Mouse (Mus musculus) CH12.LX (cell line): ENCODE data around the gene Stk24. TPM values are rescaled to one million over a fixed set of nuclear protein-coding genes. Genes with fewer than 3 reads are reported as not detected.

Experiments used
- DNase-seq: peaks from one replicate; pipeline ENCODE4 v3.0.0-alpha.2; 2013; ENCODE audit errors: extremely low read depth
- H3K27ac ChIP-seq: 2 replicates; pipeline ENCODE4 v1.5.1; 2012; ENCODE audit warnings: low read depth, mild to moderate bottlenecking, control low read depth, moderate library complexity; ENCODE audit not compliant: insufficient read depth
- H3K27me3 ChIP-seq: replicated peaks from 2 replicates; pipeline ENCODE3; 2012; ENCODE audit warnings: inconsistent platforms
- H3K36me3 ChIP-seq, 2 experiments: replicated peaks in 1 of 2; 2 replicates each; pipeline versions ENCODE3 to v1.6.1; 2012; ENCODE audit warnings: inconsistent platforms in 1 of 2, low read length in 1 of 2, mild to moderate bottlenecking in 1 of 2, mixed read lengths in 1 of 2, moderate library complexity in 1 of 2; ENCODE audit not compliant: control insufficient read depth in 1 of 2, insufficient read depth in 1 of 2
- H3K4me1 ChIP-seq, 2 experiments: 2 replicates each; pipeline ENCODE4 v1.6.1; 2012; ENCODE audit warnings: inconsistent platforms in 1 of 2, moderate library complexity in 1 of 2; ENCODE audit not compliant: insufficient read depth in 2 of 2, control insufficient read depth in 1 of 2
- H3K4me2 ChIP-seq: 2 replicates; pipeline ENCODE4 v1.6.1; 2012; ENCODE audit warnings: low read depth, mild to moderate bottlenecking, control low read depth; ENCODE audit not compliant: poor library complexity, insufficient read depth, severe bottlenecking
- H3K4me3 ChIP-seq, 3 experiments: fragments of 150-350 bp in 1 of 3; sonication (generic) in 1 of 3; replicated peaks in 1 of 3; 2 replicates each; pipeline versions ENCODE3 to v1.5.1; 2011 to 2012; ENCODE audit warnings: low read depth in 2 of 3, low read length in 2 of 3, mild to moderate bottlenecking in 2 of 3, moderate library complexity in 2 of 3, control low read depth in 1 of 3, improper control_type of control experiment in 1 of 3, inconsistent platforms in 1 of 3, mixed read lengths in 1 of 3; ENCODE audit not compliant: poor library complexity in 1 of 3
- H3K79me2 ChIP-seq: replicated peaks from 2 replicates; pipeline ENCODE4 v1.6.1; 2012; ENCODE audit warnings: mild to moderate bottlenecking, moderate library complexity; ENCODE audit not compliant: control insufficient read depth, poor library complexity, insufficient read depth, severe bottlenecking; ENCODE audit errors: extremely low read depth
- H3K9ac ChIP-seq: 2 replicates; pipeline ENCODE4 v1.6.1; 2012; ENCODE audit warnings: low read depth, mild to moderate bottlenecking, control low read depth, moderate library complexity; ENCODE audit not compliant: insufficient read depth
- H3K9me3 ChIP-seq: replicated peaks from 2 replicates; pipeline ENCODE3; 2012; ENCODE audit warnings: low read length, inconsistent platforms, mixed read lengths
- CTCF ChIP-seq, 2 experiments: IDR thresholded peaks in 1 of 2; conservative IDR thresholded peaks in 1 of 2; 2 replicates each; pipeline ENCODE4 v1.5.1; 2011 to 2012; ENCODE audit warnings: low read depth in 2 of 2, low read length in 2 of 2, improper control_type of control experiment in 1 of 2, inconsistent platforms in 1 of 2, mild to moderate bottlenecking in 1 of 2, moderate library complexity in 1 of 2
- EP300 ChIP-seq: IDR thresholded peaks from 2 replicates; pipeline ENCODE4 v1.6.1; 2011; ENCODE audit warnings: low read length, improper control_type of control experiment
- ETS1 ChIP-seq: conservative IDR thresholded peaks from 2 replicates; pipeline ENCODE4 v1.6.1; 2012; ENCODE audit warnings: low read depth, mild to moderate bottlenecking, inconsistent platforms, low read length, improper control_type of control experiment, moderate library complexity
- KAT2A ChIP-seq: IDR thresholded peaks from 2 replicates; pipeline ENCODE4 v1.6.1; 2012; ENCODE audit warnings: low read length, improper control_type of control experiment, inconsistent platforms; ENCODE audit not compliant: insufficient replicate concordance
- MAFK ChIP-seq: IDR thresholded peaks from 2 replicates; pipeline ENCODE4 v1.6.1; 2011; ENCODE audit warnings: low read length, improper control_type of control experiment; ENCODE audit not compliant: insufficient replicate concordance
- MAX ChIP-seq: IDR thresholded peaks from 2 replicates; pipeline ENCODE4 v1.6.1; 2011; ENCODE audit warnings: low read length, improper control_type of control experiment
- MEF2A ChIP-seq: IDR thresholded peaks from 2 replicates; pipeline ENCODE4 v1.6.1; 2014; ENCODE audit warnings: low read depth, mild to moderate bottlenecking, inconsistent platforms, low read length, improper control_type of control experiment, borderline replicate concordance
- NELFE ChIP-seq: IDR thresholded peaks from 2 replicates; pipeline ENCODE4 v1.6.1; 2011; ENCODE audit warnings: low read depth, low read length, improper control_type of control experiment
- NRF1 ChIP-seq: IDR thresholded peaks from 2 replicates; pipeline ENCODE4 v1.6.1; 2014; ENCODE audit warnings: low read depth, mild to moderate bottlenecking, inconsistent platforms, low read length, improper control_type of control experiment, moderate library complexity
- RCOR1 ChIP-seq: conservative IDR thresholded peaks from 2 replicates; pipeline ENCODE4 v1.6.1; 2012; ENCODE audit warnings: low read depth, mild to moderate bottlenecking, inconsistent platforms, low read length, improper control_type of control experiment
- SIN3A ChIP-seq: IDR thresholded peaks from 2 replicates; pipeline ENCODE4 v1.6.1; 2012; ENCODE audit warnings: low read length, improper control_type of control experiment, inconsistent platforms
- SMC3 ChIP-seq: IDR thresholded peaks from 2 replicates; pipeline ENCODE4 v1.6.1; 2011; ENCODE audit warnings: low read depth, low read length, improper control_type of control experiment
- TBP ChIP-seq: conservative IDR thresholded peaks from 2 replicates; pipeline ENCODE4 v1.6.1; 2011; ENCODE audit warnings: low read depth, low read length, improper control_type of control experiment
- TCF12 ChIP-seq: IDR thresholded peaks from 2 replicates; pipeline ENCODE4 v1.6.1; 2014; ENCODE audit warnings: low read depth, mild to moderate bottlenecking, inconsistent platforms, low read length, improper control_type of control experiment
- USF1 ChIP-seq: IDR thresholded peaks from 2 replicates; pipeline ENCODE4 v1.6.1; 2014; ENCODE audit warnings: low read depth, mild to moderate bottlenecking, inconsistent platforms, low read length, improper control_type of control experiment
- USF2 ChIP-seq: conservative IDR thresholded peaks from 2 replicates; pipeline ENCODE4 v1.6.1; 2011; ENCODE audit warnings: low read depth, low read length, improper control_type of control experiment
- ZC3H11A ChIP-seq: IDR thresholded peaks from 2 replicates; pipeline ENCODE4 v1.6.1; 2012; ENCODE audit warnings: low read depth, mild to moderate bottlenecking, inconsistent platforms, low read length, improper control_type of control experiment
- ZKSCAN1 ChIP-seq: IDR thresholded peaks from 2 replicates; pipeline ENCODE4 v1.6.1; 2012; ENCODE audit warnings: low read depth, inconsistent platforms, low read length, improper control_type of control experiment, borderline replicate concordance
- ZMIZ1 ChIP-seq: IDR thresholded peaks from 2 replicates; pipeline ENCODE4 v1.6.1; 2012; ENCODE audit warnings: low read depth, mild to moderate bottlenecking, inconsistent platforms, low read length, improper control_type of control experiment
- dilution Hi-C: fragments of 300-500 bp; cut with MboI; formaldehyde crosslinking; loops from 2 replicates; pipeline ENCODE4 v1.14.3; 2020; ENCODE audit warnings: low sequenced_read_pairs; ENCODE audit not compliant: extremely low pct_unique_long_range_greater_than_20kb, extremely low pct_ligation_motif_present
- in situ Hi-C: fragments of 300-500 bp; cut with MboI; formaldehyde crosslinking; loops from 3 replicates; pipeline ENCODE4 v1.14.3; 2019; ENCODE audit warnings: low sequenced_read_pairs, low pct_ligation_motif_present, low pct_unique_long_range_greater_than_20kb, mixed read lengths
- polyA plus RNA-seq: library from polyadenylated mRNA; unstranded; fragments of >175 nt; gene quantifications from 2 replicates; pipeline ENCODE4 v1.2.1, GENCODE M21; 2012; ENCODE audit warnings: low read depth; ENCODE audit not compliant: insufficient read length
- total RNA-seq, 2 experiments: library from RNA; depleted of rRNA; stranded (reverse); fragments of 300-350 nt in 1 of 2; fragments of >200 nt in 1 of 2; gene quantifications; 2 replicates each; pipeline ENCODE4 v1.2.3; 2012 to 2014

Stk24 gene
- total and polyA plus RNA-seq, 3 experiments: 35.5 to 96.7 (median 52.7) TPM

DNA sequence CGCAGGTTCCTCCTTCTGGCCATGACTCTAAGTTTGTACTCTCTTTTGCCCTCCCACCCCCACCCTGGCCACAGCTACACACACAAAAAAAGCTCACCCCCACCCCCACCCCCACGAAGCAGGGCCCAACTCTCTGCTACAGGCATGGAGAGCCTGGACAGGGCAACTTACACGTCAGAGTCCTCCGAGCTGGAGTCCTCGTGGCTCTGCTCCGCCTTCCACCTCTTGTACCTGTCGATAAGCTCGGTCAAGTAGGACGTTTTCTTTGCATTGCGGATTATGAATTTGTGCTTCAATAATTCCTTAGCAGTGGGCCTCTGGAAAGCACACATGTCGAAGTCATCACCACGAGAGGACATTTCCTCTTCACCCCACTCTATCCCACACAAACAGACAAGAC is 85.3 kb downstream of the Stk24 start:
- TF ChIP-seq SIN3A (no peak), KAT2A (no peak), USF1 (no peak), NELFE (no peak), MAFK (no peak), ZMIZ1 (no peak), MAX (no peak), SMC3 (no peak), TCF12 (no peak), ZKSCAN1 (no peak), ZC3H11A (no peak), USF2 (no peak), ETS1 (no peak), NRF1 (no peak), EP300 (no peak)
- no peaks in the 10 kb centered on the region for H3K27me3 ChIP-seq
- no peak overlapping the region for H3K4me2 ChIP-seq
- H3K27ac ChIP-seq: no peak overlapping the region
- no peak overlapping the region for H3K9ac ChIP-seq
- H3K4me3 ChIP-seq: no peak overlapping the region
- H3K4me1 ChIP-seq: peaks cover 0 to 68% of the 10 kb centered on the region in 2 experiments
- no peaks in the 10 kb centered on the region for H3K79me2 ChIP-seq
- dilution Hi-C loops: no loop called here
- no peak for DNase-seq
- H3K36me3 ChIP-seq: peaks cover 67 to 90% of the 10 kb centered on the region in 2 experiments
- in situ Hi-C loops: no loop called here
- no peaks in the 10 kb centered on the region for H3K9me3 ChIP-seq

DNA sequence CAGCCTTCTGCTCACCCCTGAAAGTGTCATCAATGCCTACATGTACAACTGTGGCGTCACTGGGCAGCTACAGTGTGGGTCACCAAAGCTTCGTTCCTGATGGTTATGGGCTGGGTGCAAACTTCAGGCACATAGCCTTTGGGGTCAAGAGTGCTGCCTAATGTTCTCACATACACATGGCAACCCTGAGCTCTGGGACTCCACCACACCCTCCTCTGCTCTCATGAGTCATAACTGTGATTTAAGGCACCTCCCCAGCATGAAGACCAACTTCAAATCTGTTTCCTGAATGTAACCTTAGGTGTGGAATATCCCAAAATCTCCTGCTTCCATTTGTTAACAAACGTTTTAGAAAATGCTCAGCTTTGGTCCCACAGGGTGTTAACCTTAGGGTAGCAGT is 87.4 kb downstream of the Stk24 start:
- Histone ChIP-seq H3K9me3 (no peaks in the 10 kb centered on the region), H3K4me1 (peaks cover 0 to 60% of the 10 kb centered on the region in 2 experiments), H3K9ac (no peak overlapping the region), H3K79me2 (no peaks in the 10 kb centered on the region), H3K4me3 (no peak overlapping the region), H3K36me3 (peaks cover 64 to 83% of the 10 kb centered on the region in 2 experiments), H3K4me2 (no peak overlapping the region), H3K27me3 (no peaks in the 10 kb centered on the region), H3K27ac (no peak overlapping the region)
- DNase-seq: no peak
- in situ Hi-C loops (no loop called here), dilution Hi-C loops (no loop called here)
- TF ChIP-seq CTCF (conservative IDR thresholded peaks at IDR 0.05 in 1 of 2, IDR thresholded peaks at IDR 0.05 in 1 of 2; ENCODE audit: low read depth in 2 of 2, low read length in 2 of 2): no peak
- no peak for TF ChIP-seq RCOR1
- no peak for TF ChIP-seq KAT2A
- TF ChIP-seq MEF2A: no peak
- no peak for TF ChIP-seq TBP
